In genomic region chr10:11739574-11740368, GRCm38 (mm10) we compare ENCODE assay signal across 20 mouse cellular contexts.
DNase-seq lines count a peak whose midpoint lies in the region; ATAC-seq lines count a peak whose summit lies in the region.
"Had no signal": no experiment of that assay in that cellular context is flagged by ENCODE, and none has a peak within 500 bp of the region (broad histone marks: within the 10 kb centered on the region; RNA-seq: fewer than 3 reads in every experiment).

No protein-coding gene starts in this region.

- peak overlapping the region; percentile 11; the same call in 1 of the 2 replicates for H3K4me2 ChIP-seq in hindbrain, embryonic 16.5 days (ENCODE audit: low read length)
- H3K4me2 ChIP-seq in hindbrain, embryonic 11.5 days (replicated peaks; ENCODE audit: low read depth, low read length) = no peak overlapping the region
- no peak overlapping the region for H3K4me2 ChIP-seq in neural tube, embryonic 15.5 days
- no peak overlapping the region for H3K4me2 ChIP-seq in stomach, embryonic 16.5 days (ENCODE audit: low read depth, low read length)
- H3K4me2 ChIP-seq: liver, embryonic 11.5 days; neural tube, embryonic 12.5 days had no signal

- H3K9ac ChIP-seq in hindbrain, embryonic 16.5 days (ENCODE audit: low read depth, low read length) = no peak overlapping the region
- H3K9ac ChIP-seq in hindbrain, embryonic 11.5 days (ENCODE audit: low read depth, low read length) = no peak overlapping the region
- H3K9ac ChIP-seq in neural tube, embryonic 15.5 days (replicated peaks) = no peak overlapping the region
- no peak overlapping the region for H3K9ac ChIP-seq in stomach, embryonic 16.5 days (ENCODE audit: low read length)
- H3K9ac ChIP-seq: neural tube, embryonic 12.5 days had no signal

- no peak overlapping the region for H3K4me3 ChIP-seq in hindbrain, embryonic 16.5 days (ENCODE audit: low read length)
- H3K4me3 ChIP-seq in hindbrain, embryonic 11.5 days (ENCODE audit: low read depth, low read length) = no peak overlapping the region
- H3K4me3 ChIP-seq in neural tube, embryonic 15.5 days (replicated peaks) = no peak overlapping the region
- no peak overlapping the region for H3K4me3 ChIP-seq in stomach, embryonic 16.5 days (replicated peaks; ENCODE audit: low read length)
- H3K4me3 ChIP-seq: gastrocnemius, adult 2 months; neural tube, embryonic 12.5 days had no signal

- H3K4me1 ChIP-seq in hindbrain, embryonic 16.5 days (ENCODE audit: control insufficient read depth, insufficient read depth, low read depth, low read length) = no peaks in the 10 kb centered on the region; the same call in 1 of the 2 replicates
- no peaks in the 10 kb centered on the region for H3K4me1 ChIP-seq in hindbrain, embryonic 11.5 days (replicated peaks; ENCODE audit: control insufficient read depth, insufficient read depth, low read length)
- H3K4me1 ChIP-seq in neural tube, embryonic 15.5 days = 0 out of 2 replicates have a peak, but pooled peaks cover 6% of the 10 kb centered on the region
- H3K4me1 ChIP-seq in stomach, embryonic 16.5 days (ENCODE audit: control insufficient read depth, insufficient read depth, low read length) = no peaks in the 10 kb centered on the region
- H3K4me1 ChIP-seq: neural tube, embryonic 12.5 days had no signal

- H3K27me3 ChIP-seq in hindbrain, embryonic 16.5 days (replicated peaks; ENCODE audit: control insufficient read depth, insufficient read depth, low read length) = no peaks in the 10 kb centered on the region
- H3K27me3 ChIP-seq in hindbrain, embryonic 11.5 days (ENCODE audit: control insufficient read depth, insufficient read depth, low read length) = no peaks in the 10 kb centered on the region
- H3K27me3 ChIP-seq in neural tube, embryonic 15.5 days (replicated peaks) = no peaks in the 10 kb centered on the region
- H3K27me3 ChIP-seq in stomach, embryonic 16.5 days (ENCODE audit: control insufficient read depth, insufficient read depth, low read length) = no peaks in the 10 kb centered on the region
- H3K27me3 ChIP-seq: neural tube, embryonic 12.5 days had no signal

- H3K27ac ChIP-seq in hindbrain, embryonic 16.5 days (ENCODE audit: low read depth, low read length) = no peak overlapping the region
- no peak overlapping the region for H3K27ac ChIP-seq in hindbrain, embryonic 11.5 days (ENCODE audit: low read depth, low read length)
- H3K27ac ChIP-seq in neural tube, embryonic 15.5 days (replicated peaks) = no peak overlapping the region
- no peak overlapping the region for H3K27ac ChIP-seq in stomach, embryonic 16.5 days (ENCODE audit: low read length)
- H3K27ac ChIP-seq: gastrocnemius, adult 2 months; neural tube, embryonic 12.5 days had no signal

- DNase-seq in cerebellum, postnatal 10 days = peak; percentile 17 to 33
- DNase-seq in cerebellum, postnatal 36 days = no peak
- no peak for DNase-seq in hindbrain, embryonic 11.5 days (ENCODE audit: low spot score)
- DNase-seq in neural tube, embryonic 10.5 days (ENCODE audit: extremely low spot score, low spot score) = no peak
- DNase-seq in adrenal gland, postnatal 25 days = no peak
- DNase-seq: gastrocnemius, adult 2 months; heart, adult 11 months; heart, postnatal 4 days; kidney, adult 8-10 months; kidney, postnatal 4 days; right cerebral cortex, postnatal 14 days; thymus, postnatal 36 days had no signal

- 75% methylated on average over 5 of the region's 5 CpGs for WGBS in hindbrain, embryonic 16.5 days
- 96% methylated on average over 5 of the region's 5 CpGs for WGBS in hindbrain, embryonic 11.5 days
- 78% methylated on average over 5 of the region's 5 CpGs for WGBS in neural tube, embryonic 15.5 days
- 64% methylated on average over 5 of the region's 5 CpGs for WGBS in stomach, embryonic 16.5 days

- H3K36me3 ChIP-seq in hindbrain, embryonic 16.5 days (ENCODE audit: control insufficient read depth, insufficient read depth, low read length) = no peaks in the 10 kb centered on the region
- H3K36me3 ChIP-seq in hindbrain, embryonic 11.5 days (ENCODE audit: control insufficient read depth, insufficient read depth, low read length) = no peaks in the 10 kb centered on the region
- H3K36me3 ChIP-seq in neural tube, embryonic 15.5 days = no peaks in the 10 kb centered on the region
- H3K36me3 ChIP-seq in stomach, embryonic 16.5 days (ENCODE audit: control insufficient read depth, insufficient read depth, low read length) = no peaks in the 10 kb centered on the region
- H3K36me3 ChIP-seq: G1E; neural tube, embryonic 12.5 days had no signal

- no peaks in the 10 kb centered on the region for H3K9me3 ChIP-seq in hindbrain, embryonic 16.5 days (ENCODE audit: control insufficient read depth, low read length)
- no peaks in the 10 kb centered on the region for H3K9me3 ChIP-seq in hindbrain, embryonic 11.5 days (ENCODE audit: control insufficient read depth, low read length)
- no peaks in the 10 kb centered on the region for H3K9me3 ChIP-seq in neural tube, embryonic 15.5 days (replicated peaks)
- H3K9me3 ChIP-seq in stomach, embryonic 16.5 days (replicated peaks; ENCODE audit: control insufficient read depth, low read length) = no peaks in the 10 kb centered on the region
- H3K9me3 ChIP-seq: G1E; neural tube, embryonic 12.5 days had no signal

- ATAC-seq in hindbrain, embryonic 16.5 days = peak; percentile 56
- no peak for ATAC-seq in hindbrain, embryonic 11.5 days (ENCODE audit: low FRiP score)
- ATAC-seq in neural tube, embryonic 15.5 days (ENCODE audit: low FRiP score) = peak; percentile 45; the same call in 1 of the 2 replicates
- 0 out of 2 replicates have a peak, but pooled peaks have one; percentile 25 for ATAC-seq in stomach, embryonic 16.5 days (ENCODE audit: insufficient read depth, low FRiP score)
- ATAC-seq: CD4-positive, CD25-positive, alpha-beta regulatory T cell, adult 4 months; midbrain, embryonic 16.5 days had no signal

Comparison
In these comparisons a context has a peak if more than half of its experiments do, and no peak if none do; other contexts are left out.
1. DNase-seq: peak in cerebellum, postnatal 10 days (2 of 2); none in cerebellum, postnatal 36 days (0 of 2), hindbrain, embryonic 11.5 days (single experiment), neural tube, embryonic 10.5 days (single experiment) and adrenal gland, postnatal 25 days (single experiment).